Mouse (Mus musculus) thymus, postnatal 25 days (tissue): ENCODE results near the gene Gm6793.
A peak's percentile ranks its signal among the peaks of the same experiment; 100 is the strongest.

ENCODE experiments used
- DNase-seq: peaks from one replicate; pipeline ENCODE4 v3.0.0; 2022

The Gm6793 gene

GRCm38 (mm10) chr8:111982116-111982515 lies 32.7 kb downstream of the Gm6793 start:
- DNase-seq: peak; percentile 37

GRCm38 (mm10) chr8:111978147-111978546 lies 36.7 kb downstream of the Gm6793 start:
- DNase-seq: no peak

- DNase-seq: peak; percentile 66
Measured at GRCm38 (mm10) chr8:111976326-111976725, 38.5 kb downstream of the Gm6793 start.

GRCm38 (mm10) chr8:111975706-111976105 lies 39.1 kb downstream of the Gm6793 start:
- DNase-seq: no peak

- DNase-seq: no peak
Measured at GRCm38 (mm10) chr8:111974138-111974537, 40.7 kb downstream of the Gm6793 start.

GRCm38 (mm10) chr8:111968991-111969390 lies 45.8 kb downstream of the Gm6793 start:
- no peak for DNase-seq

GRCm38 (mm10) chr8:111968541-111968940 lies 46.3 kb downstream of the Gm6793 start:
- DNase-seq: no peak

GRCm38 (mm10) chr8:111967246-111967870 lies 47.5 kb downstream of the Gm6793 start:
- DNase-seq: no peak

GRCm38 (mm10) chr8:111964849-111965561 lies 49.8 kb downstream of the Gm6793 start:
- no peak for DNase-seq

- DNase-seq: no peak
Measured at GRCm38 (mm10) chr8:111964351-111964750, 50.5 kb downstream of the Gm6793 start.

GRCm38 (mm10) chr8:111963546-111963945 lies 51.3 kb downstream of the Gm6793 start:
- DNase-seq: no peak
